Mouse (Mus musculus) Patski (cell line): ENCODE data around the gene Galnt16. TPM values are rescaled to one million over a fixed set of nuclear protein-coding genes. Genes with fewer than 3 reads are reported as not detected.

Source experiments
- ATAC-seq: fragments of 100-300 bp; one replicate; pipeline ENCODE4 v1.8.0; 2021
- CTCF ChIA-PET: fragments of 350-600 bp; sonication (Branson Sonifier 250); formaldehyde crosslinking; loops from one replicate; lab custom pipeline; 2022; ENCODE audit warnings: inconsistent platforms; lab: Charles Lee
- POLR2A ChIA-PET: fragments of 350-600 bp; sonication (Branson Sonifier 250); formaldehyde crosslinking; loops from one replicate; lab custom pipeline; 2022; ENCODE audit warnings: antibody characterized with exemption, inconsistent platforms; lab: Charles Lee
- DNase-seq: peaks from one replicate; pipeline ENCODE4 v3.0.0-alpha.2; 2011; ENCODE audit warnings: low read depth, low spot score
- H3K27me3 ChIP-seq: fragments of 371-371 bp; one replicate; pipeline ENCODE4 v1.5.1; 2021
- CTCF ChIP-seq: fragments of 100-300 bp; IDR thresholded peaks from one replicate; pipeline ENCODE4 v1.5.1; 2021
- in situ Hi-C: fragments of 300-500 bp; cut with MboI; formaldehyde crosslinking; loops from 3 replicates; pipeline ENCODE4 v1.11.1; 2018; ENCODE audit warnings: low pct_unique_long_range_greater_than_20kb, mixed read lengths
- polyA plus RNA-seq: library from polyadenylated mRNA; unstranded; gene quantifications from one replicate; pipeline ENCODE4 v1.2.3, GENCODE M21; 2021

Gene Galnt16
- polyA plus RNA-seq, 1 experiment from 2014 or later = 0.27 TPM

DNA sequence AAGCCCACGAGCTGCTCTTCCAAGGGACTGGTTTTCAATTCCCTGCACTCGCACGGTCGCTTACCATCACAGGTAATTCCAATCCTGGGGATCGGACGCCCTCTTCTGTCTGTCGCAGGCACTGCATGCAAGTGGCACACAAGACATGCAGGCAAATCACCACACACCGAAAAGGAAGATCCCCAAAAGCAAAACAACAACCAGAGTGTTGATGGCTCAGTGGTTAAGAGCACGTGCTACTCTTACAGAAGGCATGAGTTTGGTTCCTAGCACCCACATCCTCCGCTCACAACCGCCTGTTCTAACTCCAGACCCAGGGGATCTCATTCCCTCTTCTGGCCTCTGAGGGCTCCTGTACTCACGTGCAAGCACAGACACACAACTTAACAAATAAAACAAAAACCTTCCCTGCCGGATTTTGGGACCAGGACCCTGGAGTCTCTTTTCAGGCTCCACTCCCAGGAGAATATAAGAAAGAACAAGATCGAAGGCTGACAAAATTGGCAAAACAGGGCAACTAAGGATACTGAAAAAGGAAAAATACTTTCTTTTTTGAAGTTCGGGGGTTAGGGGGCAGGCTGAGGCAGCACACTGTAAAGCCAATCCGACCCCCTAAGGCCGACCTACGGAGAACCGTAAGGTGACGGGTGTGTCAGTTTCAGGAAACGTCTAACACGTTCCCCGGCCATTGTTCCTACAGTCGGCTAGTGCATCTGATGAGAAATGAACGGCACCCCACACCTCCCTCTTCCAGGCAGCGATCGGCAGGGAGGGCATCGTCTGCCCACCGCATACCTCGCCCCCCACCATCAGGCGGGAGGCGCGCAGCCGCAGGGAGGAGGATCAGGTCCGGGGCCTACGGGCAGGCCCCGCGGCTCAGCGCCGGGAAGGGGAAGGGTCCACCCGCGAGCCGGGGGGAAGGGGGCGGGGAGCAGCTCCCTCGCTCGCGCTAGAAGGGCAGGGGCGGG, 124.9 kb downstream of the Galnt16 start:
- DNase-seq (peak; percentile 35), ATAC-seq (peak; percentile 37)
- TF ChIP-seq CTCF = peak; percentile 91
- CTCF ChIA-PET = interaction anchor here (0.8 to 1.0 kb wide), 3 partner anchors 15 to 83 kb away, joined by 3 to 4 read pairs (median 3); no protein-coding TSS in a partner anchor
- POLR2A ChIA-PET = no interaction called here
- in situ Hi-C loops = no loop called here
- no peaks in the 10 kb centered on the region for H3K27me3 ChIP-seq

DNA sequence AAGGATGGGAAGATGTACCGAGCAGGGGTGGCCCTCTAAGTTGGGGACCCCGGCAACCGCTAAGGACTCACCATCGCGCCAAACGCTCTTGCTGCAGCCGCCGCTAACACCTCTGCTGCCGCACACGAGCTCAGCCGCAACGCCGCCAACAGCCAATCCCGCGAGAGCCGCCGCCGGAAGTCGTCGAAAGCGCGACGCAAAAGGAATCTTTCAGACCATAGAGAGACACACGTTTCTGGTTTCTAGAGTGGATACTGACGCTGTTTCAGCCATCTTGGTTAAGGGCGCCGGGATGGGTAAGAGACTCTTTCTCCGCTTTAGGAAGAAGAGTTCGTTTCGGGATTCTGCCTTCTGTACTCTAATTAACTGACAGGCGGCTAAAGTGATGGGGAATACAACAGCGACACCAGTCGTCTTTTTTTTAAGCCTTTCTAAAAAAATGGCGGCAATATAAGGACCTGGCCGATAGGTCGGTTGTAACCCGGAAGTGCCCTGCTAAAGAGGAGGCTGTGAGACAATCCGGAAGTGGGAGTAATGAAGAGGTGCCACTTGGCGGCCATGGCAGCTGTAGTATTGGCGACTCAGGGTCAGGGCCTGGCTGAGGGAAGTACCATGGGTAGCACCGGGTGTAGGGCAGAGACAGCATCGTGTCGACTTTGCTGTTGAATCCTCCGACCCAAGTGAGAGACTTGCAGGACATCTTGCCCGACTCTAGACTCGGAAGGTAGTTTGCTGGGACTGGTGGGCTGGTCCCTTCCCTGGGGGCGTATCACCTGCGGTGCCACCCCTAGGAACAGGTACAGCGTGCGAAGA, 125.8 kb downstream of the Galnt16 start, which contains the start of the genes Slc39a9 and Erh:
TSS of gene Slc39a9 (plus strand) at position 191 of the 813 bp plus-strand sequence.
TSS of gene Erh (minus strand) at position 649 of the 813 bp plus-strand sequence.
- in situ Hi-C loops = no loop called here
- ATAC-seq = peak; percentile 86
- peak; percentile 84 for DNase-seq
- no peak for TF ChIP-seq CTCF
- H3K27me3 ChIP-seq = no peaks in the 10 kb centered on the region
- POLR2A ChIA-PET = interaction anchor here (1.6 kb wide), 1 partner anchor 10 kb away, joined by 3 read pairs; no protein-coding TSS in a partner anchor
- CTCF ChIA-PET = interaction anchor here (1.3 to 1.8 kb wide), 2 partner anchors 29 to 89 kb away, joined by 3 to 5 read pairs; no protein-coding TSS in a partner anchor

DNA sequence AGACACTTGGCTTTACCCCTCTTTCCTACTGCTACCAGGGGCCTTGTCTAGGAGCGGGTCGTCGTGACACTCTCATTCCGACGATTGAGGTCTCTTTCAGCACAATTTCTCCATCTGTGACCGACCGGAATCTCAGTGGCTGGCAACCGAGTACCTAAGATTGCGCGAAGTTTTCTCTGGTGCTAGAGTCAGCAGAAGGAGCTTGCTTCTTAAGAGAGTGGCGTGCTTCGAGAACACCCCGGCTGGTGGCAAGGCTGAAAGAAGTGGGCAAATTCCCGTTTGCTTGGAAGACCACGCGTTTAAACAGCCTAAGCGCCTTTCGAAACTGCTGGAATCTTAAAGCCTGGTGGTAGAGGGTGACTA, 126.4 kb downstream of the Galnt16 start:
- POLR2A ChIA-PET = interaction anchor here (1.6 kb wide), 1 partner anchor 10 kb away, joined by 3 read pairs; no protein-coding TSS in a partner anchor
- CTCF ChIA-PET = interaction anchor here (1.3 to 1.8 kb wide), 2 partner anchors 29 to 88 kb away, joined by 3 to 5 read pairs; no protein-coding TSS in a partner anchor
- TF ChIP-seq CTCF = no peak
- no peaks in the 10 kb centered on the region for H3K27me3 ChIP-seq
- DNase-seq (no peak), ATAC-seq (no peak)
- in situ Hi-C loops = no loop called here

DNA sequence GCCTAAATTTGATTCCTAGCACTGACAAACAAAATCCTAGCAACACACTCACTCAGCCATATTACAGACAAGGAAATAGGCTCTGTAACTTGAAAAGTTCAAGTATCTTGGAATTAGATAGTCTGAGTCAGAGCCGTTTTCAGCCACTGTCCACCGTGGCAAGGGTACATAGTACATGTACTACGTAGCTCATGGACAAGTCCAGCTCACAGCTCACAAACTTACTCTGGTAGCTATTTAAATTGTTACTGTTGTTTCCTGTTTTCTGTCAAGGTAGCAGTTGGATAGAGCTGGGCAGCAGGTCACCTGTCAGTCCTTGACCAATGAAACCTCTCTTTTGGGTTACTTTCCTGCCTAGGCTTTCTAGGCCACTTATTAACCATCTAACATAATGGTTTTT, 128.3 kb downstream of the Galnt16 start:
- ChIA-PET POLR2A (no interaction called here), CTCF (no interaction called here)
- DNase-seq (no peak), ATAC-seq (no peak)
- in situ Hi-C loops = no loop called here
- H3K27me3 ChIP-seq = no peaks in the 10 kb centered on the region
- no peak for TF ChIP-seq CTCF

DNA sequence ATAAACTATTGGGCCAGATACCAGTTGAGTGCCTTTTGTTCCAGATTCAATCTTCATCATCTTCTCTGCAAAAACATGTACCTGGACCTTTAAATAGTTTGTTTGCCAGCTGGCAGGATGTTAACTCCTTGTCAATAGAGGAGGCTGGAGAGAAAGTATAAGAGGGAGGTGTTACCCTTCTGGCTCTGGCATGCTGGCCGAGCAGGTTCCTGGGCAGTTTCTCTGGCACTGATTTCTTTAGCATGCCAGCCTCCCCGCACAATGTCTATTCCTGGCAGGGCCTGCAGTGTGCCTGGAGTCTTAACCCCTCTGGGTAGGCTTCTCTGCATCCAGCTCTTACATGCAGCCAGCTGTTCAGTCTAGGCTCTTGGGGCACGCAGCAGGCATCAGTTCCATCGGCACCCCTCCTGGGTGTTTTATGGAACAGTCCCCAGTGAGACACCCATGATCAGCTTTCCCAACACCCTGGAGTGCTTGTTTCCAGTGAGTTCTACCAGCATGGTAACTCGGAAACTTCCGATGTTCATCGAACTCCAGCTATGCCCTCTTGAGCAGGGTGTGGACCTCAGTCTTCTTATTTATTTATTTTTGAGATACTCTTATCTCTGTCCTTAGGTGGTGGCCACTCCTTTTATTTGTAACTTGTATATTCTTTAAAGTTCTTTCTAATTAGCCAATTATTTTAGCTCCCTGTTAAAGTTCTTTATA, 136.0 kb downstream of the Galnt16 start:
- DNase-seq (no peak), ATAC-seq (no peak)
- in situ Hi-C loops = loop anchor here (25.0 kb wide), 1 partner anchor 492 kb away; no protein-coding TSS in a partner anchor
- TF ChIP-seq CTCF = no peak
- no peaks in the 10 kb centered on the region for H3K27me3 ChIP-seq
- ChIA-PET CTCF (interaction anchor here (2.6 kb wide), 1 partner anchor 19 kb away, joined by 12 read pairs; no protein-coding TSS in a partner anchor), POLR2A (interaction anchor here (0.8 kb wide), 1 partner anchor 9 kb away, joined by 3 read pairs; the partner anchor contains the start of gene Erh)

DNA sequence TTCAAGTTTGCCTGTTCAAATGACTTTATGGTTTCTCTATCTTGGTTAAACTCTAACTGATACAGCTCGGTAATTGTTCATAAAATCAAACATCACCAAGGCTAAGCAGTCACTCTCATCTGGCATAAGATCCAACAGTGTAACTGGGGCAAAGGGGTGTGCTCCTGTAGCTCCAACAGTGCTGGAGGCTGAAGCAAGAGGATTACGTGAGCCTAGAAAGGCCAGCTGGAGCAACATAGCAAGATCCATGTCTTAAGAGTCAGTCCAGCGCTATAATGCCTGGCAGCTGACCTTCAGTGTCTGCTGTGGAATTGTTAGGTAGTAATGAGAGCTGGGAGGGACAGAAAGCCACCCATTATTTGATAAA, 136.6 kb downstream of the Galnt16 start:
- no peak for DNase-seq
- H3K27me3 ChIP-seq = no peaks in the 10 kb centered on the region
- CTCF ChIA-PET = interaction anchor here (2.6 kb wide), 1 partner anchor 18 kb away, joined by 12 read pairs; no protein-coding TSS in a partner anchor
- POLR2A ChIA-PET = no interaction called here
- TF ChIP-seq CTCF = no peak
- in situ Hi-C loops = loop anchor here (25.0 kb wide), 1 partner anchor 492 kb away; no protein-coding TSS in a partner anchor
- no peak for ATAC-seq

DNA sequence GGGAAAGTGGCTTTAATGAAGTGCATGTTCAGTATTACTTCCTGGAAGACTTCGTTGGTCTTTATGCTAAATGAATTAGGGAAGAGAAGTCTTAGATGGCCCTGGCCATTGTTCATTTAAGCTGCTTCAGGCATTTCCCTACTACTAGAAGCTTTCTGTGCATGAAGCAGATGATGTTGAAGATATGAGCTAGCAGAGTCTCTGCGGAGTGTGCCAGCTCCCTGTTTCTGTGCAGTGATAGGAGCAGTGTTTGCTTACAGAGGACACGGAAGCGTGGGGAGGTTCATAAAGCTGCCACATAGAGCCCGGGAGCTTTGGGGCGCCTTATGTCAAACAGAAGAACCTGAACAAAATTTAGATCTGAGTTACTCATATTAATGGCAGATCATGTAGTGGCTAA, 140.6 kb downstream of the Galnt16 start:
- DNase-seq (no peak), ATAC-seq (no peak)
- in situ Hi-C loops = loop anchor here (25.0 kb wide), 1 partner anchor 496 kb away; no protein-coding TSS in a partner anchor
- ChIA-PET CTCF (interaction anchor here (1.0 to 4.6 kb wide), 2 partner anchors 10 to 15 kb away, joined by 6 to 27 read pairs; no protein-coding TSS in a partner anchor), POLR2A (no interaction called here)
- TF ChIP-seq CTCF = no peak
- no peaks in the 10 kb centered on the region for H3K27me3 ChIP-seq

DNA sequence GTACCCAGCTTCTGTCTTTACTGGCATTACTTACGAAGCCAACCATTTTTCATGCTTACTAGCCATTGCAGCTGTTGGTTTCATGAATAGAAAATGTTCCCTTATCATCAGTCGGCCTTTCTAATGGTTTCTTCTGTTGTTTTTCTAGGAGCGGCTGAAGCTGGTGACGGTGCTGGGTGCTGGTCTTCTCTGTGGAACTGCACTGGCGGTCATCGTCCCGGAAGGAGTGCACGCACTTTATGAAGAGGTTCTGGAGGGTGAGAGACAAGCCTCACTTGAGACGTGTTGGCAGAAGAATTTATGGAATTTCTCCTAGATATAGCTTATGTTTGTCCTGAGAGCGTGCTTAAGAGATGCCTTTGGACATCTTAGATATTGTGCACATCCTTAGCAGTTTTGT, 144.2 kb downstream of the Galnt16 start:
- no peak for TF ChIP-seq CTCF
- ChIA-PET POLR2A (no interaction called here), CTCF (interaction anchor here (4.6 kb wide), 1 partner anchor 11 kb away, joined by 27 read pairs; no protein-coding TSS in a partner anchor)
- DNase-seq (no peak), ATAC-seq (no peak)
- in situ Hi-C loops = loop anchor here (25.0 kb wide), 1 partner anchor 500 kb away; no protein-coding TSS in a partner anchor
- no peaks in the 10 kb centered on the region for H3K27me3 ChIP-seq

DNA sequence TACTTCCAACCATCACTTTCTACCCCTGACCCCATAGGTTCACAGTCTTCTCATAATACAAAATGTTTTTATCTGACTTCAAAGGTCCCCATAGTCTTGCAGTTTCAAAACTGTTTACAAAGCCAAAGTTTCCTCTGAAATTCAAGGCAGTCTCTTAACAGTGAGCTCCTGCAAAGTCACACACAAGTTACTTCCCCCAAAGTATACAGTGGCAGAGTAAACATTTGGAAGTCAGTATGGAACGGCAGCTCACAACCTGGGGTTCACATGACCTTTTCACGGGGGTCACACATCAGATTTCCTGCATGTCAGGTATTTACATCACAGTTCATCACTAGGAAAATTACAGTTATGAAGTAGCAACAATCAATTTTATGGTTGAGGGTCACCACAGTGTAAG, 145.9 kb downstream of the Galnt16 start:
- H3K27me3 ChIP-seq = no peaks in the 10 kb centered on the region
- CTCF ChIA-PET = no interaction called here
- no peak for ATAC-seq
- in situ Hi-C loops = loop anchor here (25.0 kb wide), 1 partner anchor 502 kb away; no protein-coding TSS in a partner anchor
- TF ChIP-seq CTCF = no peak
- POLR2A ChIA-PET = interaction anchor here (0.6 kb wide), 1 partner anchor 1353 kb away, joined by 3 read pairs; no protein-coding TSS in a partner anchor
- no peak for DNase-seq
